18 mouse cellular contexts compared by ENCODE assay signal in the genomic region with DNA sequence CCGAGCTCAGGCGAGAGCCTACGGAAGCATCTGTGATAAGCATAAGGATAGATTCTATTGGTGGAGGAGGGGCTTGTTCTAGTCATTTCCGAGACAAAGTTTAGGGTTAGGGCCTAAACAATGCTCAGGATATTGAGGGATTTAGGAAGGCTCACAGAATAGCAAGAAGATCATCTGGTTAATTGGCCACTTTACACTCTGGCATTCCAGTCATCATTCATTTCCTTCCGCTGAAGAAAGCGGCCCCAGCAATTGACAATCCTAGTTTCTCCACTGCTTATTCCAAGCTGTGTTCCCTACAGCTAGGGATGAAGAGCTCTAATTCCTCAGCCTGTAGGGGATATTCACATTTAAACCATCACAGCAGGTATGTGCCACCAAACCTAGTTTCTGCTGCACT.
"Had no signal": no experiment of that assay in that cellular context is flagged by ENCODE, and none has a peak within 500 bp of the region (broad histone marks: within the 10 kb centered on the region; RNA-seq: fewer than 3 reads in every experiment).

No protein-coding gene starts in this region.

- H3K27me3 ChIP-seq: lung, embryonic 15.5 days; megakaryocyte, embryonic 14.5 days; midbrain, embryonic 13.5 days; midbrain, embryonic 15.5 days; neural tube, embryonic 12.5 days had no signal

- H3K36me3 ChIP-seq: lung, embryonic 15.5 days; midbrain, embryonic 13.5 days; midbrain, embryonic 15.5 days; neural tube, embryonic 12.5 days had no signal

- DNase-seq: liver, postnatal 0 days; lung, adult 2 months; lung, postnatal 14 days; lung, postnatal 36 days; retina, postnatal 1 day; right cerebral cortex, adult 18-20 months; right cerebral cortex, postnatal 25 days; right cerebral cortex, postnatal 4 days; spleen, adult 18-20 months; thymus, adult 18-20 months; thymus, postnatal 14 days; thymus, postnatal 36 days had no signal

- H3K9me3 ChIP-seq: lung, embryonic 15.5 days; megakaryocyte, embryonic 14.5 days; midbrain, embryonic 13.5 days; midbrain, embryonic 15.5 days; neural tube, embryonic 12.5 days had no signal

- H3K27ac ChIP-seq: lung, embryonic 15.5 days; macrophage; midbrain, embryonic 13.5 days; midbrain, embryonic 15.5 days; neural tube, embryonic 12.5 days had no signal

- H3K4me3 ChIP-seq: lung, embryonic 15.5 days; megakaryocyte, embryonic 14.5 days; midbrain, embryonic 13.5 days; midbrain, embryonic 15.5 days; neural tube, embryonic 12.5 days had no signal

- H3K4me1 ChIP-seq: lung, embryonic 15.5 days; midbrain, embryonic 13.5 days; midbrain, embryonic 15.5 days; neural tube, embryonic 12.5 days had no signal

- H3K9ac ChIP-seq: liver, postnatal 0 days; lung, embryonic 15.5 days; midbrain, embryonic 13.5 days; midbrain, embryonic 15.5 days; neural tube, embryonic 12.5 days had no signal
